Mouse (Mus musculus) heart, adult 2 months (tissue): Measurements from ENCODE around the gene Ephb1. TPM values are rescaled to one million over a fixed set of nuclear protein-coding genes. Genes with fewer than 3 reads are reported as not detected.

Source experiments
- DNase-seq, 2 experiments: peaks; one replicate each; pipeline ENCODE4 v3.0.0; 2021
- H3K27ac ChIP-seq: fragments of 200-600 bp; 2 replicates; pipeline ENCODE4 v1.8.1; 2022
- H3K27me3 ChIP-seq: fragments of 200-500 bp; 2 replicates; pipeline ENCODE4 v1.6.1; 2012; ENCODE audit warnings: mild to moderate bottlenecking, low read length, inconsistent platforms, mixed read lengths; ENCODE audit not compliant: control insufficient read depth, insufficient read depth
- H3K36me3 ChIP-seq: fragments of 200-500 bp; 2 replicates; pipeline ENCODE4 v1.6.1; 2012; ENCODE audit warnings: low read length, inconsistent platforms; ENCODE audit not compliant: control insufficient read depth, insufficient read depth
- H3K4me1 ChIP-seq: fragments of 200-500 bp; 2 replicates; pipeline ENCODE4 v1.6.1; 2011; ENCODE audit warnings: low read length; ENCODE audit not compliant: control insufficient read depth, insufficient read depth
- H3K4me3 ChIP-seq: fragments of 200-600 bp; 2 replicates; pipeline ENCODE4 v1.8.1; 2022
- H3K79me2 ChIP-seq: fragments of 200-500 bp; replicated peaks from 2 replicates; pipeline ENCODE4 v1.6.1; 2012; ENCODE audit warnings: mild to moderate bottlenecking, inconsistent platforms, low read length, moderate library complexity, mixed read lengths; ENCODE audit not compliant: control insufficient read depth, insufficient read depth
- H3K9ac ChIP-seq: fragments of 200-500 bp; 2 replicates; pipeline ENCODE4 v1.6.1; 2012; ENCODE audit warnings: low read depth, mild to moderate bottlenecking, control low read depth, inconsistent platforms, low read length, mixed read lengths
- CTCF ChIP-seq: fragments of 200-600 bp; IDR thresholded peaks from 2 replicates; pipeline ENCODE4 v1.8.1; 2022; ENCODE audit warnings: antibody characterized with exemption, mild to moderate bottlenecking, moderate library complexity
- EP300 ChIP-seq: fragments of 200-500 bp; IDR thresholded peaks from 2 replicates; pipeline ENCODE4 v1.6.1; 2011; ENCODE audit warnings: low read depth, low read length, control low read depth; ENCODE audit not compliant: insufficient read depth
- POLR2A ChIP-seq: fragments of 200-500 bp; IDR thresholded peaks from 2 replicates; pipeline ENCODE4 v1.6.1; 2011; ENCODE audit warnings: mild to moderate bottlenecking, low read depth, low read length, control low read depth; ENCODE audit not compliant: insufficient read depth
- WGBS: fragments of 180-500 bp; shearing (Covaris S2); methylation state at CpG from one replicate; pipeline ENCODE4 v1.1.7; 2018; 5-methylcytosine and 5-hydroxymethylcytosine counted together
- intact Hi-C: fragments of 180-260 bp; cut with DNase I; formaldehyde crosslinking; loops from one replicate; pipeline ENCODE4 v1.15.1; 2025
- polyA plus RNA-seq: library from polyadenylated mRNA; depleted of rRNA; stranded (reverse); fragments of >200 nt; gene quantifications from 2 replicates; pipeline ENCODE4 v1.2.3, GENCODE M21; 2012
- total RNA-seq, 2 experiments: library from RNA; stranded (reverse); gene quantifications; 2 replicates each; pipeline ENCODE4 v1.2.3; 2021

Gene Ephb1
- total and polyA plus RNA-seq, 3 experiments, result 3.1 to 23.3 (median 21.2) TPM

DNA sequence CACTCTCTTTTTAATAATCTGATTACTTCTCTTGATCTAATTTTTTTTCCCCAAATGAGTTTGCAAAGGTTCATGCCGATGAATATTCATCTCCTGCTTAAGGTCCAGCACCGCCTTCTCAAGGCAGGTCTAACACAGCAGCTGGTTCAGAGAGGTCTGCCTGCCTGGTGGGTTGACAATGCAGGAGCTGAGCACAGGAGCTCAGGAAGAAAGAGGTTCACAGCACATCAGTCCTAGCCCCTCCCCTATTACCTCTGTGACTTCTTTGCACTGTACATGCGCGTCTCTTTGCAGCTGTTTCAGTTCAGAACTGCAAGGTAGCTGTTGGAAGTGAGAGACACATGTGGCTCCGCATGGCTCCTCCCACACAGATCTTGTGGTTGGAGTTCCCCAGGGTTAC is 281.1 kb downstream of the Ephb1 start:
- H3K4me1 ChIP-seq, result no peaks in the 10 kb centered on the region
- H3K27me3 ChIP-seq, result no peaks in the 10 kb centered on the region
- intact Hi-C loops, result no loop called here
- no peaks in the 10 kb centered on the region for H3K36me3 ChIP-seq
- no peak for DNase-seq
- WGBS, result 91% methylated on average over 5 of the region's 5 CpGs
- no peak overlapping the region for H3K27ac ChIP-seq
- H3K9ac ChIP-seq, result no peak overlapping the region
- TF ChIP-seq EP300, result no peak
- TF ChIP-seq CTCF, result no peak
- no peak for TF ChIP-seq POLR2A
- no peaks in the 10 kb centered on the region for H3K79me2 ChIP-seq
- no peak overlapping the region for H3K4me3 ChIP-seq

DNA sequence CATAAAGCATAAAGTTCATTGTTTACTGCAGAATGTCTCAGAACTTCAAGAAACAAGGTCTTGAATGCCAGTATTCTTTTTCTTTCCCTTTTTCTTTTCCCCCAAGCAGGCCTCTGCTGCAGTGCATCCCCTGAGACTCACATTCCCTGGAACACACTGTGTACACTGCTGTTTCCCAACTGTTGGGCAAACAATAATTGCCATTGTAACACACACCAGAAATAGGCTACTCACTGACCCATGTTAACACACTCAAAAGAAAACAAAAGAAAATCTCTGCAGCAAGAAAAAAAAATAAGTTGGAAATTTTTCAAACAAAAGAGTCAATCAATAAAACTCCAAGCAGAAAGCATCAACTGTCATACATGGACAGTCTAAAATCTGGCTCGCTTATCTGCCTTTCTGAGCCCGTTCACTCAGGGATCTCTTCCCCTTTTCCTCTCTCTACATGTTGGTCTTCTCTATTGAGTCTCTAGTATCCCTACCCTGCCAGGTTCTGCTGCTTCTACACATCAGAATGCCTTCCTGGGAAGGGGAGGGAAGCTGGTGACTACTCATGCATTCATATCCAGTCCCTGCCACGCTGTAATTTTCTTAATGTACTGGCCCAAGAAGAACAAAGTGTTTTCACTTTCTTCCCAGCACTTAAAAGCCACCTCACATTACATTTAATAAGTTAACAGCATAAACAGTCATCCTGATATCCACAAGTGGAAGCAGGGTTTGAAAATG is 285.2 kb downstream of the Ephb1 start:
- Histone ChIP-seq H3K4me3 (no peak overlapping the region), H3K79me2 (no peaks in the 10 kb centered on the region), H3K9ac (no peak overlapping the region), H3K36me3 (no peaks in the 10 kb centered on the region), H3K4me1 (no peaks in the 10 kb centered on the region), H3K27me3 (no peaks in the 10 kb centered on the region), H3K27ac (no peak overlapping the region)
- no peak for DNase-seq
- intact Hi-C loops, result no loop called here
- TF ChIP-seq EP300, result no peak
- no peak for TF ChIP-seq POLR2A
- TF ChIP-seq CTCF, result no peak
- 66% methylated on average over 3 of the region's 3 CpGs for WGBS

DNA sequence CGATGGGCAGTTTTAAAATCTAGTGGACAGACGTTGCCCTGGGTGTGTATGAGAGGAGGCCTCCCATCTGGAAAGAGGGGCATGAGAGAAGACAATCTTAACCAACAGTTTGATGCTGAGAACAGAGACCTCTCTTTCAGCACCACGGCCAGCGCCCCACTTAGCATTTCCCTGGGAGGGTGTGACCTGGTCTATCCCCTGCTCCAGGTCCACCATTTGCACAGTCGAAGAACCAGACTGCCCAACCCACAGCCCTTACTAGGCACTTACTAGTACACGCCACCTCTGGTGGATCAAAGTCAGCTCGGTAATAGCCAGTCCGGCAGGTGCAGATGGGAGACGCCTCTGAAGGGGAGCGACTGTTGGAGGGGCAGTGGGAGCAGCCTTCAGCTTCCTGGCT is 287.9 kb downstream of the Ephb1 start:
- 68% methylated on average over 10 of the region's 10 CpGs for WGBS
- H3K4me3 ChIP-seq, result no peak overlapping the region
- H3K9ac ChIP-seq, result no peak overlapping the region
- intact Hi-C loops, result no loop called here
- no peak for DNase-seq
- H3K27ac ChIP-seq, result no peak overlapping the region
- no peaks in the 10 kb centered on the region for H3K27me3 ChIP-seq
- TF ChIP-seq CTCF (no peak), EP300 (no peak), POLR2A (no peak)
- H3K79me2 ChIP-seq, result no peaks in the 10 kb centered on the region
- no peaks in the 10 kb centered on the region for H3K36me3 ChIP-seq
- H3K4me1 ChIP-seq, result no peaks in the 10 kb centered on the region

DNA sequence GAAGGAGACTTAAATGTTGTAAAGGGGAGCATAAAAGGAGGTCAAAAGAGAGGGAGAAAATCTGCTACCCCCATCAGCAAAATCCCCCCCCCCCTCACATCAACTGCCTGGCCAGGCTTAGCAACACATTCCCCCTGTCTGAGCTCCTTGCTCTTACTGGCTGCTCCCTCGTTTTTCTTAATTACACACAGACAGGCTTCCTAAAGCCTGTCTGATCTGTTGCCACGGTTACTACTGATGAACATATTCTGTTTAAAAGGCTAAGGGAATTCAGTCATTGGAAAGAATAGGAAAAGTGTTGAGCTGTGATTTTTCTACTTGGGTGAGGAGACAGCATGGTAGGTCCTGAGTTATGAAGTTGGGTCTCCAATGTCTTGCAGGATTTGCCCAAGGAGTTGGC is 308.6 kb downstream of the Ephb1 start:
- no peak for DNase-seq
- no peaks in the 10 kb centered on the region for H3K36me3 ChIP-seq
- TF ChIP-seq CTCF, result no peak
- no peak for TF ChIP-seq POLR2A
- no peak for TF ChIP-seq EP300
- no peak overlapping the region for H3K4me3 ChIP-seq
- no peak overlapping the region for H3K27ac ChIP-seq
- H3K27me3 ChIP-seq, result no peaks in the 10 kb centered on the region
- H3K79me2 ChIP-seq, result no peaks in the 10 kb centered on the region
- H3K4me1 ChIP-seq, result no peaks in the 10 kb centered on the region
- WGBS, result 44% methylated on average over 2 of the region's 2 CpGs
- H3K9ac ChIP-seq, result no peak overlapping the region
- intact Hi-C loops, result no loop called here

DNA sequence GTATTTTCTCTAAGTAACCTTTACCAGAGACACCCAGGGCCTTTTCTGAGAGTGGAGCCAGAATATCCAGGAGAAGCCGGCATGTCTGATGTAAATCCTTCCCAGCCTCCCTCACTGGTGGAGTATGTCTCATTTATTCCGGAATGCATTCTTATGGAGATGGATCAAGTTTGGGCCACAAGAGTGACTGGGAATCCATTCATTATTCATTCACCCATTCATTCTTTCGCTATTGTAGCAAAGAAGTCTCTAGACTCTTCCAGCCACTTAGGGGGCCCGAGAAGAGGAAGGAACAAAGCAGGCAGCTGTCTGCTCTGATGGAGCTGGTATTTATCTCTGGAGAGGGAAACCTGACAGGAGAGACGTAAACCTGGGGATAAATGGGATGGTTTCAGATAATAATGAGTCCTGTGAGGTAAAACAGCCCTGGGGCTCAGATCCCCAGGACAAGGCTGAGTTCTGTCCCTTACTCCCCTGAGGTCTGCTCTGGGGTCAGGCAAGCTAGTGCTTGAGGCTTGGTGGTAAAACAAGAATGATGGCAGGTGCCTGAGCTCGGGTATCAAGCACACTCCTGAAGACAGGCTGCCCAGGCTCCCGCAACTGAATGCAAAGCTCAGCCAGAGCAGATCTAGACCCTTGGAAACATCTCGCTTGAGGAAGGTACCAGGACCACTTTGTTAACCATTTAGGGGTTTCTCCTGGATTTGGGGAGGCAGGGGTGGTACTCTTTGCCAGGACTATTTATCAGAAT is 309.2 kb downstream of the Ephb1 start:
- H3K9ac ChIP-seq, result no peak overlapping the region
- H3K4me3 ChIP-seq, result no peak overlapping the region
- intact Hi-C loops, result no loop called here
- no peaks in the 10 kb centered on the region for H3K27me3 ChIP-seq
- no peaks in the 10 kb centered on the region for H3K79me2 ChIP-seq
- TF ChIP-seq POLR2A, result no peak
- 62% methylated on average over 8 of the region's 8 CpGs for WGBS
- H3K27ac ChIP-seq, result no peak overlapping the region
- DNase-seq, result no peak
- H3K4me1 ChIP-seq, result no peaks in the 10 kb centered on the region
- H3K36me3 ChIP-seq, result no peaks in the 10 kb centered on the region

DNA sequence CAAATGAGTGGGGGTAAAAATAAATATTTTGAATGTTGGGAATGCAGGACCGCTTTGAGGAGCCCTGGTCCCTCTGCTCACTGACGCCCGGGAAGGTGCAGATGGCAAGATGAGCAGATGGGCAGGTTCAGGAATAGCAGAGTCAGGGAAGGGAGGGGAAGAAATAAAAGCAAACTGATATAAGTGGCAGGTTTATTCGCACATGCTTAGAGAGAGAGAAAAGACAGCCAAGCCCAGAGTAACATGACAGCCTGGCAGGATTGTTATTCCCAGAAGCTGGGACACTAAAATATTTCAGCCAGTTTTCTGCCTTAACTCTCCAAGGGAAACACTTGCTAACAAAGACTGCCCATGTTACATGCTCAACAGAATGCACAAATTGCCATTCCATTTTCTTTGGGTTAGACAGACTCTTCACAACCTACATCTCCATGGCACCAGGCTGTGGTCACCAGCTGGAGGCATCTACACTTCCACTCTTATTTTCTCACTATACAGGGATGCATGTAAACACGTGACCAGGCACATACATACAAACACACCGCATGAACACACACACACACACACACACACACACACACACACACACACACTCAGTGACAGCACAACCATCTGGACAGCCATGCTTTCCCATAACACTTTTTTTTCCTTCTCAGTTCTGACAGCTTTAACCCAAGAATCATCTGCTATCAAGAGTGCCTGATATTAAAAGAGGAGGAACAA is 315.3 kb downstream of the Ephb1 start:
- intact Hi-C loops, result no loop called here
- Histone ChIP-seq H3K27ac (no peak overlapping the region), H3K36me3 (no peaks in the 10 kb centered on the region), H3K9ac (no peak overlapping the region), H3K79me2 (no peaks in the 10 kb centered on the region), H3K4me1 (no peaks in the 10 kb centered on the region), H3K4me3 (no peak overlapping the region), H3K27me3 (no peaks in the 10 kb centered on the region)
- DNase-seq, result no peak
- no peak for TF ChIP-seq EP300
- WGBS, result 80% methylated on average over 6 of the region's 6 CpGs
